Mouse (Mus musculus) limb, embryonic 13.5 days (tissue): ENCODE data around the gene Tjap1. TPM values are rescaled to one million over a fixed set of nuclear protein-coding genes. Genes with fewer than 3 reads are reported as not detected.

ENCODE experiments used
- ATAC-seq: fragments of 200-750 bp; cut with Nextera tagmentation; 2 replicates; pipeline ENCODE4 v1.8.0; 2017; ENCODE audit warnings: low read depth, moderate number of reproducible peaks, moderate TSS enrichment; ENCODE audit not compliant: low FRiP score
- H3K27ac ChIP-seq: fragments of 300-500 bp; sonication (generic); 2 replicates; pipeline ENCODE4 v1.5.1; 2015; ENCODE audit warnings: inconsistent platforms, mild to moderate bottlenecking, moderate library complexity
- H3K27me3 ChIP-seq: fragments of 300-500 bp; sonication (generic); 2 replicates; pipeline ENCODE4 v1.6.1; 2015; ENCODE audit warnings: mild to moderate bottlenecking, inconsistent platforms
- H3K36me3 ChIP-seq: fragments of 300-500 bp; sonication (generic); 2 replicates; pipeline ENCODE4 v1.6.1; 2015; ENCODE audit warnings: inconsistent platforms, mild to moderate bottlenecking, moderate library complexity
- H3K4me1 ChIP-seq: fragments of 300-500 bp; sonication (generic); 2 replicates; pipeline ENCODE4 v1.6.1; 2015; ENCODE audit warnings: inconsistent platforms
- H3K4me2 ChIP-seq: fragments of 300-500 bp; sonication (generic); replicated peaks from 2 replicates; pipeline ENCODE4 v1.6.1; 2015; ENCODE audit warnings: inconsistent platforms, mild to moderate bottlenecking, moderate library complexity
- H3K4me3 ChIP-seq: fragments of 300-500 bp; sonication (generic); 2 replicates; pipeline ENCODE4 v1.5.1; 2015; ENCODE audit warnings: moderate library complexity, mild to moderate bottlenecking, inconsistent platforms
- H3K9ac ChIP-seq: fragments of 300-500 bp; sonication (generic); 2 replicates; pipeline ENCODE4 v1.6.1; 2015; ENCODE audit warnings: mild to moderate bottlenecking, inconsistent platforms
- H3K9me3 ChIP-seq: fragments of 300-500 bp; sonication (generic); 2 replicates; pipeline ENCODE4 v1.6.1; 2016; ENCODE audit warnings: inconsistent platforms
- WGBS: fragments of 180-500 bp; shearing (Covaris S2); methylation state at CpG from one replicate; pipeline ENCODE4 v1.1.7; 2015; 5-methylcytosine and 5-hydroxymethylcytosine counted together
- polyA plus RNA-seq: library from polyadenylated mRNA; unstranded; fragments of >200 nt; fragmentation: Nextera tagmentation; extraction: Ambion mirVana; gene quantifications from 2 replicates; pipeline ENCODE4 v1.2.1, GENCODE M21; 2015

The Tjap1 gene
- polyA plus RNA-seq, 1 experiment from 2014 or later, result 68.2 TPM

GRCm38 (mm10) chr17:46266986-46267385 lies 15.8 kb downstream of the Tjap1 start:
- Histone ChIP-seq H3K27ac (peak overlapping the region; percentile 58; the same call in 1 of the 2 replicates), H3K4me2 (no peak overlapping the region), H3K27me3 (no peaks in the 10 kb centered on the region), H3K4me3 (no peak overlapping the region), H3K36me3 (peaks cover 95% of the 10 kb centered on the region), H3K9ac (no peak overlapping the region), H3K9me3 (no peaks in the 10 kb centered on the region), H3K4me1 (peaks cover 4% of the 10 kb centered on the region; the same call in 1 of the 2 replicates)
- no peak for ATAC-seq
- 59% methylated on average over 6 of the region's 6 CpGs for WGBS

GRCm38 (mm10) chr17:46265918-46266618 lies 16.8 kb downstream of the Tjap1 start:
- Histone ChIP-seq H3K4me1 (peaks cover 4% of the 10 kb centered on the region; the same call in 1 of the 2 replicates), H3K4me3 (no peak overlapping the region), H3K27me3 (no peaks in the 10 kb centered on the region), H3K27ac (peak overlapping the region; percentile 58; the same call in 1 of the 2 replicates), H3K36me3 (peaks cover 95% of the 10 kb centered on the region), H3K9me3 (no peaks in the 10 kb centered on the region), H3K9ac (no peak overlapping the region), H3K4me2 (no peak overlapping the region)
- WGBS, result 26% methylated on average over 14 of the region's 14 CpGs
- ATAC-seq, result peak; percentile 52

DNA sequence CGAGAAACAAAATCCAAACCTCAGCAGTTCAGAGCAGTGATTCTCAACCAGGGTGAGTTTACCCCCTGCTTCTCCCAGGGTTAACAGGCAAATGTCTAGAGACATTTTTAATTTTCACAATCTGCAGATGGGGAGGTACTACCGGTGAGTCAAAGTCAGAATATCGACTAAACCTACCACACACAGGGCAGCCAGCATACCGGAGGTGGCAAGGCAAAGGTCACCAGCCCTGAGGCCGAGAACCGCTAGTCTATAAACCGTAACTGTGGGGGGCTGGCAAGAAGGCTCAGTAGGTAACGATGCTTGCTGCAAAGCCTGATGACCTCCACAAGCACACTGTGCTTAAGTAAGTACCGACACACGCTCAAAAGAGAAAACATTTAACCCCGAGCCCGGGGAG lies 17.3 kb downstream of the Tjap1 start:
- 66% methylated on average over 12 of the region's 12 CpGs for whole genome bisulfite sequencing
- Histone ChIP-seq H3K4me3 (no peak overlapping the region), H3K4me2 (no peak overlapping the region), H3K9me3 (no peaks in the 10 kb centered on the region), H3K4me1 (peaks cover 4% of the 10 kb centered on the region; the same call in 1 of the 2 replicates), H3K27ac (no peak overlapping the region), H3K36me3 (peaks cover 95% of the 10 kb centered on the region), H3K9ac (0 out of 2 replicates have a peak overlapping the region, but pooled peaks have one; percentile 25), H3K27me3 (no peaks in the 10 kb centered on the region)
- ATAC-seq, result no peak

- Histone ChIP-seq H3K9me3 (no peaks in the 10 kb centered on the region), H3K27ac (no peak overlapping the region), H3K36me3 (peaks cover 99% of the 10 kb centered on the region), H3K4me3 (no peak overlapping the region), H3K4me1 (peaks cover 4% of the 10 kb centered on the region; the same call in 1 of the 2 replicates), H3K27me3 (no peaks in the 10 kb centered on the region), H3K4me2 (no peak overlapping the region), H3K9ac (no peak overlapping the region; the same call in 1 of the 2 replicates)
- 92% methylated on average over 5 of the region's 5 CpGs for WGBS
- ATAC-seq, result no peak
Observed at GRCm38 (mm10) chr17:46262201-46262694, 20.6 kb downstream of the Tjap1 start.

GRCm38 (mm10) chr17:46259675-46260074 lies 23.2 kb downstream of the Tjap1 start:
- H3K9me3 ChIP-seq, result no peaks in the 10 kb centered on the region
- no peak overlapping the region for H3K27ac ChIP-seq
- H3K27me3 ChIP-seq, result peaks cover 23% of the 10 kb centered on the region
- H3K36me3 ChIP-seq, result peaks cover 84% of the 10 kb centered on the region
- H3K9ac ChIP-seq, result 0 out of 2 replicates have a peak overlapping the region, but pooled peaks have one; percentile 19
- H3K4me3 ChIP-seq, result no peak overlapping the region
- H3K4me2 ChIP-seq, result no peak overlapping the region
- 93% methylated on average over 17 of the region's 17 CpGs for WGBS
- no peak for ATAC-seq
- H3K4me1 ChIP-seq, result peaks cover 2% of the 10 kb centered on the region; the same call in 1 of the 2 replicates

GRCm38 (mm10) chr17:46258279-46259053 lies 24.4 kb downstream of the Tjap1 start:
- H3K27me3 ChIP-seq, result peaks cover 31% of the 10 kb centered on the region
- H3K9me3 ChIP-seq, result no peaks in the 10 kb centered on the region
- H3K4me2 ChIP-seq, result no peak overlapping the region
- peaks cover 9% of the 10 kb centered on the region for H3K4me1 ChIP-seq
- ATAC-seq, result no peak
- H3K4me3 ChIP-seq, result no peak overlapping the region
- WGBS, result 88% methylated on average over 30 of the region's 30 CpGs
- H3K36me3 ChIP-seq, result peaks cover 72% of the 10 kb centered on the region
- H3K27ac ChIP-seq, result no peak overlapping the region
- no peak overlapping the region for H3K9ac ChIP-seq

GRCm38 (mm10) chr17:46255147-46255546 lies 27.7 kb downstream of the Tjap1 start:
- WGBS, result 28% methylated on average over 6 of the region's 6 CpGs
- Histone ChIP-seq H3K9me3 (no peaks in the 10 kb centered on the region), H3K27me3 (peaks cover 31% of the 10 kb centered on the region), H3K9ac (no peak overlapping the region), H3K36me3 (peaks cover 63% of the 10 kb centered on the region), H3K4me3 (no peak overlapping the region; the same call in 1 of the 2 replicates), H3K4me1 (peaks cover 13% of the 10 kb centered on the region), H3K4me2 (peak overlapping the region; percentile 100), H3K27ac (no peak overlapping the region)
- no peak for ATAC-seq

- Histone ChIP-seq H3K9me3 (no peaks in the 10 kb centered on the region), H3K36me3 (peaks cover 63% of the 10 kb centered on the region), H3K27me3 (peaks cover 31% of the 10 kb centered on the region), H3K9ac (peak overlapping the region; percentile 69), H3K4me2 (peak overlapping the region; percentile 100), H3K4me1 (peaks cover 19% of the 10 kb centered on the region), H3K4me3 (peak overlapping the region; percentile 74), H3K27ac (no peak overlapping the region)
- peak; percentile 30 for ATAC-seq
- WGBS, result under 1% methylated on average over 45 of the region's 54 CpGs
Observed at GRCm38 (mm10) chr17:46254106-46254505, 28.7 kb downstream of the Tjap1 start.

- H3K4me2 ChIP-seq, result peak within 1 kb of the TSS; percentile 100
- peaks cover 61% of the 10 kb centered on the region for H3K36me3 ChIP-seq
- no peak within 1 kb of the TSS for H3K27ac ChIP-seq
- peaks cover 31% of the 10 kb centered on the region for H3K27me3 ChIP-seq
- H3K4me1 ChIP-seq, result peaks cover 24% of the 10 kb centered on the region
- 2% methylated on average over 46 of the region's 48 CpGs for WGBS
- no peaks in the 10 kb centered on the region for H3K9me3 ChIP-seq
- peak; percentile 91 for ATAC-seq
- peak within 1 kb of the TSS; percentile 74 for H3K4me3 ChIP-seq
- peak within 1 kb of the TSS; percentile 69 for H3K9ac ChIP-seq
Observed at GRCm38 (mm10) chr17:46253452-46254084, 29.3 kb downstream of the Tjap1 start, which contains the start of gene Lrrc73. Lrrc73 (plus strand) TSS chr17:46253531.

DNA sequence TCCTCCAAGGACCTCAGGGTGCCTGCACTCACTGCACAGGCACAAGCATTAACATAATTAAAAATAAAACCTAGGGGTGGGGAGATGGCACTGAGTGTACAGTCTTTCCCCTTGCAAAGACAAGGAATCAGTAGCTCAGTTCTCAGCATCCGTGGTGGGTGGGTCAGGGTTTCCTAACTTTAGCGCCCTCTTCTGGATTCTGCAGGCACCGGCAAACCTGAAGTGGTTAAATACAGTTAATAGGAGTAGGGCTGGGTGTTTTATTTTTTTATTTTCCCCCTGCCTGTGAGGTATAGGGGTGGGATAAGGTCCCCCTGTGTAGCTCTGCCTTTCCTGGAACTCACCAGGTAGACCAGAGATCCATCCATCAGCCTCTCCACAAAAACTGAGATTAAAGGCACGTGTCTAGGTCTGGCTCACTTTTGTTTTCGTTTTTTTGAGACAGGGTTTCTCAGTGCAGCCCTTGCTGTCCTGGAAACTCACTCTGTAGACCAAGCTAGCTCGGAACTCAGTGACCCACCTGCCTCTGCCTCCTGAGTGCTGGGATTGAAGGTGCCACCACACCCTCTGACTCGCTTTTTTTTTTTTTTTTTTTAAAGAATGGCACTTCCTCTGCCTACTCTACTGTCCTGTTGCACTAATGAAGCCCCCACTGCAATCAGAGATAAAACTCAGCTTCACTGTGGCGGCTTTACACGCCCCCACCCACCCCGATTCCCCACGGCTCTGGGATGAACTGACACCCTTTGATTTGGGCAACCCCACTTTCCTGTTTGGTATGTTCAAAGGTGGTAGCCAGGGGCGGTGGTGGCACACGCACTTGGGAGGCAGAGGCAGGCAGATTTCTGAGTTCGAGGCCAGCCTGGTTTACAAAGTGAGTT lies 30.0 kb downstream of the Tjap1 start:
- ATAC-seq, result no peak
- Histone ChIP-seq H3K36me3 (peaks cover 53% of the 10 kb centered on the region), H3K4me3 (peak overlapping the region; percentile 74), H3K4me2 (peak overlapping the region; percentile 100), H3K4me1 (peaks cover 25% of the 10 kb centered on the region), H3K27ac (no peak overlapping the region), H3K27me3 (peaks cover 31% of the 10 kb centered on the region), H3K9ac (peak overlapping the region; percentile 69; the same call in 1 of the 2 replicates), H3K9me3 (no peaks in the 10 kb centered on the region)
- 57% methylated on average over 14 of the region's 14 CpGs for WGBS

DNA sequence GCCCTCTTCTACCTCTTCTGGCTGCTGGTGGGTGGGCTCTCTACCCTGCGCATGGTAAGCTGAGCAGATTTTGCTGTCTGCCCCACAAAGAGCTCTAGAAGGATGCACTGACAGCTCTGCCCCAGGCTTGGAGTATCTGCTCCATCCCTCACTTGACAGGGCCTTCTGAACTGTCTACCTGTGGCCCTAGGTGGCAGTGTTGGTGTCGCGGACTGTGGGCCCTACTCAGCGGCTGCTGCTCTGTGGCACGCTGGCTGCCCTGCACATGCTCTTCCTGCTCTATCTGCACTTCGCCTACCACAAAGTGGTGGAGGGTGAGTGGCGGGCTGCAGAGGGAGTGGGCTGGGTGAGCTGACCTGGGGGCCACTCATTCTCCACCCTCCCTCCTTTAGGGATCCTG lies 31.7 kb downstream of the Tjap1 start:
- H3K4me1 ChIP-seq, result peaks cover 33% of the 10 kb centered on the region
- 73% methylated on average over 7 of the region's 7 CpGs for WGBS
- peaks cover 22% of the 10 kb centered on the region for H3K27me3 ChIP-seq
- H3K9me3 ChIP-seq, result no peaks in the 10 kb centered on the region
- no peak for ATAC-seq
- no peak overlapping the region for H3K4me2 ChIP-seq
- H3K9ac ChIP-seq, result no peak overlapping the region
- H3K36me3 ChIP-seq, result peaks cover 40% of the 10 kb centered on the region
- no peak overlapping the region for H3K4me3 ChIP-seq
- H3K27ac ChIP-seq, result no peak overlapping the region
